Mouse (Mus musculus): ENCODE data around the gene Anapc15. TPM values are rescaled to one million over a fixed set of nuclear protein-coding genes. Genes with fewer than 3 reads are reported as not detected.
"Not testable (repeated sequence)": the region's sequence is repeated elsewhere in the genome, so short reads cannot be mapped to it uniquely, and the experiment has no call there.

Anapc15 gene
- polyA plus RNA-seq, 1 experiment from 2014 or later = 28.5 TPM

- TF ChIP-seq CTCF (IDR thresholded peaks at IDR 0.05; ENCODE audit: low read depth) = no peak
- TF ChIP-seq EP300 (IDR thresholded peaks at IDR 0.05; ENCODE audit: low read depth) = peak; percentile 75
- Histone ChIP-seq H3K4me3 (ENCODE audit: low read depth, low read length) (peak within 1 kb of the TSS; percentile 77), H3K27me3 (ENCODE audit: insufficient read depth, low read length) (no peaks in the 10 kb centered on the region), H3K27ac (ENCODE audit: low read depth) (peak within 1 kb of the TSS; percentile 93), H3K9ac (replicated peaks) (peak within 1 kb of the TSS; percentile 85), H3K4me2 (ENCODE audit: low read depth, low read length) (peak within 1 kb of the TSS; percentile 96), H3K4me1 (ENCODE audit: insufficient read depth) (peaks cover 21% of the 10 kb centered on the region), H3K9me3 (ENCODE audit: low read length) (no peaks in the 10 kb centered on the region), H3K36me3 (replicated peaks; ENCODE audit: insufficient read depth, low read length) (no peaks in the 10 kb centered on the region; the same call in 1 of the 2 replicates)
- peak; percentile 97 for DNase-seq
- WGBS (ENCODE audit: insufficient replicate concordance) = under 1% methylated on average over 40 of the region's 40 CpGs
- peak; percentile 97 for ATAC-seq
These were observed 70.3 kb downstream of the Anapc15 start, which contains the start of the genes Lrrc51 and Numa1 for GRCm38 (mm10) chr7:101933751-101934240. Lrrc51 (minus strand) TSS chr7:101933895. Numa1 (plus strand) TSS chr7:101934111.

GRCm38 (mm10) chr7:101935957-101936356 lies 72.4 kb downstream of the Anapc15 start:
- Histone ChIP-seq H3K4me3 (ENCODE audit: low read depth, low read length) (peak overlapping the region; percentile 77; the same call in 1 of the 2 replicates), H3K36me3 (replicated peaks; ENCODE audit: insufficient read depth, low read length) (no peaks in the 10 kb centered on the region; the same call in 1 of the 2 replicates), H3K27ac (ENCODE audit: low read depth) (peak overlapping the region; percentile 5; the same call in 1 of the 2 replicates), H3K9me3 (ENCODE audit: low read length) (no peaks in the 10 kb centered on the region), H3K4me1 (ENCODE audit: insufficient read depth) (peaks cover 21% of the 10 kb centered on the region), H3K27me3 (ENCODE audit: insufficient read depth, low read length) (no peaks in the 10 kb centered on the region), H3K4me2 (ENCODE audit: low read depth, low read length) (peak overlapping the region; percentile 96), H3K9ac (replicated peaks) (peak overlapping the region; percentile 26; the same call in 1 of the 2 replicates)
- WGBS (ENCODE audit: insufficient replicate concordance) = 82% methylated on average over 4 of the region's 4 CpGs
- TF ChIP-seq EP300 (IDR thresholded peaks at IDR 0.05; ENCODE audit: low read depth) (no peak), CTCF (IDR thresholded peaks at IDR 0.05; ENCODE audit: low read depth) (no peak)
- DNase-seq (no peak), ATAC-seq (no peak)

GRCm38 (mm10) chr7:101936996-101937395 lies 73.5 kb downstream of the Anapc15 start:
- no peak for ATAC-seq
- Histone ChIP-seq H3K27ac (ENCODE audit: low read depth) (no peak overlapping the region), H3K4me1 (ENCODE audit: insufficient read depth) (peaks cover 21% of the 10 kb centered on the region)

GRCm38 (mm10) chr7:101937569-101937968 lies 74.1 kb downstream of the Anapc15 start:
- Histone ChIP-seq H3K4me1 (ENCODE audit: insufficient read depth) (peaks cover 19% of the 10 kb centered on the region), H3K4me3 (ENCODE audit: low read depth, low read length) (no peak overlapping the region), H3K36me3 (replicated peaks; ENCODE audit: insufficient read depth, low read length) (no peaks in the 10 kb centered on the region; the same call in 1 of the 2 replicates), H3K27me3 (ENCODE audit: insufficient read depth, low read length) (no peaks in the 10 kb centered on the region), H3K9me3 (ENCODE audit: low read length) (no peaks in the 10 kb centered on the region), H3K27ac (ENCODE audit: low read depth) (no peak overlapping the region), H3K4me2 (ENCODE audit: low read depth, low read length) (no peak overlapping the region), H3K9ac (replicated peaks) (no peak overlapping the region)
- ATAC-seq (no peak), DNase-seq (no peak)
- 91% methylated on average over 4 of the region's 4 CpGs for WGBS (ENCODE audit: insufficient replicate concordance)
- TF ChIP-seq EP300 (IDR thresholded peaks at IDR 0.05; ENCODE audit: low read depth) (no peak), CTCF (IDR thresholded peaks at IDR 0.05; ENCODE audit: low read depth) (no peak)

More at GRCm38 (mm10) chr7:101936996-101937395, 73.5 kb downstream of the Anapc15 start:
- no peaks in the 10 kb centered on the region for H3K27me3 ChIP-seq (ENCODE audit: insufficient read depth, low read length)
- 87% methylated on average over 4 of the region's 4 CpGs for WGBS (ENCODE audit: insufficient replicate concordance)
- H3K9ac ChIP-seq (replicated peaks) = no peak overlapping the region
- DNase-seq = no peak
- no peak overlapping the region for H3K4me3 ChIP-seq (ENCODE audit: low read depth, low read length)
- H3K36me3 ChIP-seq (replicated peaks; ENCODE audit: insufficient read depth, low read length) = no peaks in the 10 kb centered on the region; the same call in 1 of the 2 replicates
- H3K4me2 ChIP-seq (ENCODE audit: low read depth, low read length) = no peak overlapping the region
- no peak for TF ChIP-seq CTCF (IDR thresholded peaks at IDR 0.05; ENCODE audit: low read depth)
- no peak for TF ChIP-seq EP300 (IDR thresholded peaks at IDR 0.05; ENCODE audit: low read depth)
- H3K9me3 ChIP-seq (ENCODE audit: low read length) = no peaks in the 10 kb centered on the region

GRCm38 (mm10) chr7:101938348-101938747 lies 74.8 kb downstream of the Anapc15 start:
- ATAC-seq (no peak), DNase-seq (no peak)
- no peak overlapping the region for H3K4me2 ChIP-seq (ENCODE audit: low read depth, low read length)
- H3K9me3 ChIP-seq (ENCODE audit: low read length) = no peaks in the 10 kb centered on the region
- H3K9ac ChIP-seq (replicated peaks) = no peak overlapping the region
- peaks cover 18% of the 10 kb centered on the region for H3K4me1 ChIP-seq (ENCODE audit: insufficient read depth)
- no peaks in the 10 kb centered on the region for H3K27me3 ChIP-seq (ENCODE audit: insufficient read depth, low read length)
- WGBS (ENCODE audit: insufficient replicate concordance) = 90% methylated on average over 2 of the region's 2 CpGs
- no peak overlapping the region for H3K27ac ChIP-seq (ENCODE audit: low read depth)
- no peak overlapping the region for H3K4me3 ChIP-seq (ENCODE audit: low read depth, low read length)
- no peak for TF ChIP-seq EP300 (IDR thresholded peaks at IDR 0.05; ENCODE audit: low read depth)
- no peak for TF ChIP-seq CTCF (IDR thresholded peaks at IDR 0.05; ENCODE audit: low read depth)
- H3K36me3 ChIP-seq (replicated peaks; ENCODE audit: insufficient read depth, low read length) = no peaks in the 10 kb centered on the region; the same call in 1 of the 2 replicates

- Histone ChIP-seq H3K36me3 (replicated peaks; ENCODE audit: insufficient read depth, low read length) (no peaks in the 10 kb centered on the region; the same call in 1 of the 2 replicates), H3K9ac (replicated peaks) (no peak overlapping the region), H3K4me1 (ENCODE audit: insufficient read depth) (peaks cover 18% of the 10 kb centered on the region), H3K27me3 (ENCODE audit: insufficient read depth, low read length) (no peaks in the 10 kb centered on the region), H3K4me2 (ENCODE audit: low read depth, low read length) (no peak overlapping the region), H3K27ac (ENCODE audit: low read depth) (no peak overlapping the region), H3K9me3 (ENCODE audit: low read length) (no peaks in the 10 kb centered on the region), H3K4me3 (ENCODE audit: low read depth, low read length) (no peak overlapping the region)
- WGBS (ENCODE audit: insufficient replicate concordance) = 84% methylated on average over 4 of the region's 4 CpGs
- TF ChIP-seq CTCF (IDR thresholded peaks at IDR 0.05; ENCODE audit: low read depth) (no peak), EP300 (IDR thresholded peaks at IDR 0.05; ENCODE audit: low read depth) (no peak)
- DNase-seq = no peak
- no peak for ATAC-seq
These were observed 76.2 kb downstream of the Anapc15 start for GRCm38 (mm10) chr7:101939758-101940157.

GRCm38 (mm10) chr7:101949008-101949407 lies 85.5 kb downstream of the Anapc15 start:
- ATAC-seq; H3K4me3 ChIP-seq (ENCODE audit: low read depth, low read length); H3K4me2 ChIP-seq (ENCODE audit: low read depth, low read length); H3K9me3 ChIP-seq (ENCODE audit: low read length); H3K4me1 ChIP-seq (ENCODE audit: insufficient read depth); H3K9ac ChIP-seq (replicated peaks); DNase-seq; H3K36me3 ChIP-seq (replicated peaks; ENCODE audit: insufficient read depth, low read length); H3K27me3 ChIP-seq (ENCODE audit: insufficient read depth, low read length): not testable (repeated sequence)
- H3K27ac ChIP-seq (ENCODE audit: low read depth) = 0 out of 2 replicates have a peak overlapping the region, but pooled peaks have one; percentile 7
- WGBS (ENCODE audit: insufficient replicate concordance) = 61% methylated on average over 5 of the region's 5 CpGs

Data from liver, postnatal 0 days (tissue).